ENCODE assay signal across 22 mouse cellular contexts in genomic region chr8:66388693-66389092, GRCm38 (mm10).
A peak's percentile ranks its signal among the peaks of the same experiment; 100 is the strongest.
DNase-seq lines count a peak whose midpoint lies in the region; ATAC-seq and TF ChIP-seq lines count a peak whose summit lies in the region.
"Had no signal": no experiment of that assay in that cellular context is flagged by ENCODE, and none has a peak within 500 bp of the region (broad histone marks: within the 10 kb centered on the region; RNA-seq: fewer than 3 reads in every experiment).

No protein-coding gene starts in this region.

- intact Hi-C loops in heart, postnatal 14 days (cut with DNase I): no loop called here

- TF ChIP-seq POLR2A in lung, adult 2 months (IDR thresholded peaks at IDR 0.05; ENCODE audit: borderline replicate concordance, extremely low read depth, low read depth, low read length): no peak

- no peak for ATAC-seq in kidney, embryonic 16.5 days (ENCODE audit: low FRiP score, low TSS enrichment)
- ATAC-seq: CD4-positive, CD25-positive, alpha-beta regulatory T cell, adult 4 months; intestine, embryonic 16.5 days had no signal

- no peaks in the 10 kb centered on the region for H3K27me3 ChIP-seq in splenic B cell, adult 2 months (ENCODE audit: control insufficient read depth, insufficient read depth, low read length, poor library complexity, severe bottlenecking)
- H3K27me3 ChIP-seq in kidney, embryonic 16.5 days (ENCODE audit: insufficient read depth, low read length): no peaks in the 10 kb centered on the region
- H3K27me3 ChIP-seq: embryonic facial prominence, embryonic 12.5 days; hindbrain, embryonic 15.5 days; neural tube, embryonic 12.5 days had no signal

- H3K27ac ChIP-seq in macrophage: peak overlapping the region; percentile 80
- H3K27ac ChIP-seq in kidney, embryonic 16.5 days (ENCODE audit: low read length): no peak overlapping the region
- H3K27ac ChIP-seq: embryonic facial prominence, embryonic 12.5 days; hindbrain, embryonic 15.5 days; kidney, postnatal 0 days; left cerebral cortex, adult 2 months; midbrain, embryonic 10.5 days; neural tube, embryonic 12.5 days had no signal

- peak; percentile 1 to 2 for DNase-seq in heart, postnatal 14 days
- no peak for DNase-seq in heart, postnatal 4 days
- DNase-seq in lung, postnatal 36 days: peak; percentile 32
- no peak for DNase-seq in lung, adult 2 months
- DNase-seq in splenic B cell, adult 2 months (ENCODE audit: low read depth, low spot score): peak; percentile 50
- no peak for DNase-seq in urinary bladder, postnatal 4 days (ENCODE audit: low spot score in 2 of 2)
- DNase-seq: adrenal gland, adult 8-10 months; cerebellum, adult 8-10 months; gastrocnemius, postnatal 36 days; lung, embryonic 14.5 days; thymus, postnatal 4 days had no signal

- 66% methylated on average over 2 of the region's 2 CpGs for WGBS in lung, adult 2 months
- 31% methylated on average over 2 of the region's 2 CpGs for WGBS in macrophage (ENCODE audit: missing documents)
- 63% methylated on average over 2 of the region's 2 CpGs for WGBS in kidney, embryonic 16.5 days

- no peak overlapping the region for H3K9ac ChIP-seq in kidney, embryonic 16.5 days (replicated peaks; ENCODE audit: low read length)
- H3K9ac ChIP-seq: embryonic facial prominence, embryonic 12.5 days; hindbrain, embryonic 15.5 days; lung, embryonic 14.5 days; neural tube, embryonic 12.5 days had no signal

- H3K4me1 ChIP-seq in lung, adult 2 months (ENCODE audit: control insufficient read depth, insufficient read depth, low read length): no peaks in the 10 kb centered on the region
- H3K4me1 ChIP-seq in kidney, embryonic 16.5 days (ENCODE audit: insufficient read depth, low read length): no peaks in the 10 kb centered on the region
- H3K4me1 ChIP-seq: embryonic facial prominence, embryonic 12.5 days; hindbrain, embryonic 15.5 days; midbrain, embryonic 10.5 days; neural tube, embryonic 12.5 days had no signal

- no peak overlapping the region for H3K4me2 ChIP-seq in kidney, embryonic 16.5 days (replicated peaks; ENCODE audit: low read depth, low read length)
- H3K4me2 ChIP-seq: embryonic facial prominence, embryonic 12.5 days; hindbrain, embryonic 15.5 days; lung, embryonic 14.5 days; neural tube, embryonic 12.5 days had no signal

- no peak overlapping the region for H3K4me3 ChIP-seq in lung, adult 2 months (replicated peaks; ENCODE audit: extremely low read depth, low read depth, low read length)
- peak overlapping the region; percentile 29; the same call in 1 of the 2 replicates for H3K4me3 ChIP-seq in macrophage (ENCODE audit: inconsistent target)
- H3K4me3 ChIP-seq in kidney, embryonic 16.5 days (ENCODE audit: low read length): no peak overlapping the region
- H3K4me3 ChIP-seq: embryonic facial prominence, embryonic 12.5 days; hindbrain, embryonic 15.5 days; left cerebral cortex, adult 2 months; midbrain, embryonic 10.5 days; neural tube, embryonic 12.5 days had no signal

- no peaks in the 10 kb centered on the region for H3K9me3 ChIP-seq in kidney, embryonic 16.5 days (ENCODE audit: low read length)
- H3K9me3 ChIP-seq: embryonic facial prominence, embryonic 12.5 days; G1E; hindbrain, embryonic 15.5 days; midbrain, embryonic 10.5 days; neural tube, embryonic 12.5 days had no signal

- H3K36me3 ChIP-seq in macrophage (ENCODE audit: inconsistent target): no peaks in the 10 kb centered on the region
- peaks cover 2% of the 10 kb centered on the region; the same call in 1 of the 2 replicates for H3K36me3 ChIP-seq in splenic B cell, adult 2 months (ENCODE audit: control insufficient read depth, insufficient read depth, low read length, poor library complexity, severe bottlenecking)
- H3K36me3 ChIP-seq in kidney, embryonic 16.5 days (ENCODE audit: insufficient read depth, low read length): no peaks in the 10 kb centered on the region
- H3K36me3 ChIP-seq: embryonic facial prominence, embryonic 12.5 days; G1E; hindbrain, embryonic 15.5 days; midbrain, embryonic 10.5 days; neural tube, embryonic 12.5 days had no signal

- no peak for TF ChIP-seq CTCF in lung, adult 2 months (IDR thresholded peaks at IDR 0.05; ENCODE audit: insufficient read depth, low read length)

- H3K79me2 ChIP-seq in macrophage (ENCODE audit: inconsistent target): peaks cover 73% of the 10 kb centered on the region; the same call in 1 of the 2 replicates

Comparison
In these comparisons a context has a peak if more than half of its experiments do, and no peak if none do; other contexts are left out.
1. DNase-seq: peak in heart, postnatal 14 days (2 of 2), lung, postnatal 36 days (single experiment) and splenic B cell, adult 2 months (single experiment); none in heart, postnatal 4 days (single experiment), lung, adult 2 months (single experiment) and urinary bladder, postnatal 4 days (0 of 2).